Mouse (Mus musculus) spleen, adult 2 months (tissue): Measurements from ENCODE around the gene Fitm1. TPM values are rescaled to one million over a fixed set of nuclear protein-coding genes. Genes with fewer than 3 reads are reported as not detected.

ENCODE experiments used
- DNase-seq, 2 experiments: peaks; one replicate each; pipeline versions ENCODE4 v3.0.0 to v3.0.0-alpha.2; 2012 to 2021; ENCODE audit warnings: low spot score in 2 of 2, low read depth in 1 of 2
- H3K27ac ChIP-seq: fragments of 200-500 bp; 2 replicates; pipeline ENCODE4 v1.5.1; 2012; ENCODE audit warnings: low read length, inconsistent platforms; ENCODE audit not compliant: insufficient read depth
- H3K27me3 ChIP-seq: fragments of 200-500 bp; 2 replicates; pipeline ENCODE4 v1.6.1; 2012; ENCODE audit warnings: mild to moderate bottlenecking, moderate library complexity, low read length, inconsistent platforms; ENCODE audit not compliant: control insufficient read depth, insufficient read depth
- H3K36me3 ChIP-seq: fragments of 200-500 bp; 2 replicates; pipeline ENCODE4 v1.6.1; 2012; ENCODE audit warnings: mild to moderate bottlenecking, low read length, inconsistent platforms; ENCODE audit not compliant: control insufficient read depth, insufficient read depth
- H3K4me1 ChIP-seq: fragments of 200-500 bp; 2 replicates; pipeline ENCODE4 v1.6.1; 2011; ENCODE audit warnings: inconsistent platforms; ENCODE audit not compliant: control insufficient read depth, insufficient read depth, insufficient read length
- H3K4me3 ChIP-seq: fragments of 200-500 bp; 2 replicates; pipeline ENCODE4 v1.5.1; 2011; ENCODE audit warnings: mild to moderate bottlenecking, inconsistent platforms; ENCODE audit not compliant: insufficient read depth, insufficient read length; ENCODE audit errors: extremely low read depth
- CTCF ChIP-seq: fragments of 200-500 bp; IDR thresholded peaks from 2 replicates; pipeline ENCODE4 v1.5.1; 2011; ENCODE audit warnings: mild to moderate bottlenecking, inconsistent platforms; ENCODE audit not compliant: insufficient read depth, insufficient read length, insufficient replicate concordance; ENCODE audit errors: extremely low read depth
- POLR2A ChIP-seq: fragments of 200-500 bp; IDR thresholded peaks from 2 replicates; pipeline ENCODE4 v1.6.1; 2011; ENCODE audit warnings: low read depth, low read length, inconsistent platforms
- WGBS: fragments of 180-500 bp; shearing (Covaris S2); methylation state at CpG from one replicate; pipeline ENCODE4 v1.1.7; 2018; 5-methylcytosine and 5-hydroxymethylcytosine counted together
- polyA plus RNA-seq: library from polyadenylated mRNA; depleted of rRNA; stranded (reverse); fragments of >200 nt; gene quantifications from 2 replicates; pipeline ENCODE4 v1.2.3, GENCODE M21; 2012

Fitm1 gene
- polyA plus RNA-seq, 1 experiment, result 1.4 TPM

DNA sequence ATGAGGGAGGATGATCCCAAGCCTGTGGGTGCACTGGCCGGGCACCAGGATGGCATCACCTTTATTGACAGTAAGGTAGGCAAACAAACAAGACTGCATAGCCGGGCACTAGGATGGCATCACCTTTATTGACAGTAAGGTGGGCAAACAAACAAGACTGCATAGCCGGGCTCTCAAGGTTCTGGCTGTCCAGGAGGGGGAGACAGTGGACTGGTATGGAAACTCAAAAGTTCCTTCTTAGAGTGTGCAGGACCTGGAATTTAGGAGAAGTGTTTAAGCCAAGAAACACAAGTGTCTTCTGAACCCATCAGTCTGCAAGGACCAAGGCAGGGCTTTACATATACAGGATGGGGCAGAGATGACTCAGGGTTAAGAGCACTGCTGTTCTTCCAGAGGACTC is 9.7 kb upstream of the Fitm1 start:
- TF ChIP-seq CTCF (no peak), POLR2A (no peak)
- WGBS, result 87% methylated on average over 3 of the region's 3 CpGs
- no peak for DNase-seq
- Histone ChIP-seq H3K36me3 (peaks cover 42% of the 10 kb centered on the region), H3K27ac (no peak overlapping the region), H3K4me1 (peaks cover 5% of the 10 kb centered on the region; the same call in 1 of the 2 replicates), H3K27me3 (no peaks in the 10 kb centered on the region), H3K4me3 (no peak overlapping the region)

DNA sequence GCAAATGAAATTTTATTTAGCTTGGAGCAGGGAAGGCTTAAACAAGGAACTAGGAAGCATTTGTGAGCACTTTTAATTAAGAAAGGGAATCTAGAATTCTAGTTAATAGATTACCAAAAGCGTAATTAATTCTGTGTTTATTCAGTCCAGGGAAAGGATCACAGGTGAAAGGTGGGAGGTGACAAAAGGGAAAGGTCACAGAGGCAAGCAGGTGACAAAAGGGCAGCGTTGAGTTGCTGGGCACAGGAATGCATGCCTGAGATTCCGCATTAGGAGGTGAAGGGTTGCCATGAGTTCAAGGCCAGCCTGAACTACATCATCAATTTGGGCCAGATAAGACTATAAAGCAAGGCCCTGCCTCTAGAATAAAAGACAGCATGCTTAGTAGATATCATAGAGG is 7.9 kb upstream of the Fitm1 start:
- no peak overlapping the region for H3K27ac ChIP-seq
- DNase-seq, result no peak
- TF ChIP-seq CTCF, result no peak
- no peak for TF ChIP-seq POLR2A
- WGBS, result 94% methylated on average over 3 of the region's 3 CpGs
- H3K4me1 ChIP-seq, result no peaks in the 10 kb centered on the region
- H3K4me3 ChIP-seq, result no peak overlapping the region
- H3K36me3 ChIP-seq, result peaks cover 42% of the 10 kb centered on the region
- H3K27me3 ChIP-seq, result no peaks in the 10 kb centered on the region

DNA sequence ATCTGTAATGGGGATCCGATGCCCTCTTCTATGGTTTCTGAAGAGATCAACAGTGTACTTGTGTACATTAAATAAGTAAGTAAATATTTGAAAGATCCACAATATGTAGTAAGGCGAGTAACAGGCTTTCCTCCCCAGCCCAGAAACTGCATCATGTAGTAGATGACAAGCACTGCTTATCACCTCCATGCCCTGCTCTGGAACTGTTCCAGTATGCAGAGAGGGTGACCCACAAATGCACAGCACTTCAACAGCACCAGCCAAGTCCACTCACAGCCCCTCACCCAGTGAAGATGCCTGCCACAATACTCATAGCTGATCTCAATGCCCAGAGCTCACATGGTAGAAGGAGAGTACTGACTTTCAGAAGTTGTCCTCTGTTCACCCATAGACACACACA is 4.8 kb upstream of the Fitm1 start:
- H3K27ac ChIP-seq, result no peak overlapping the region
- no peak overlapping the region for H3K4me3 ChIP-seq
- H3K4me1 ChIP-seq, result no peaks in the 10 kb centered on the region
- peaks cover 31% of the 10 kb centered on the region for H3K36me3 ChIP-seq
- no peak for DNase-seq
- 80% methylated on average over 2 of the region's 2 CpGs for WGBS
- TF ChIP-seq POLR2A, result no peak
- no peak for TF ChIP-seq CTCF
- H3K27me3 ChIP-seq, result no peaks in the 10 kb centered on the region

DNA sequence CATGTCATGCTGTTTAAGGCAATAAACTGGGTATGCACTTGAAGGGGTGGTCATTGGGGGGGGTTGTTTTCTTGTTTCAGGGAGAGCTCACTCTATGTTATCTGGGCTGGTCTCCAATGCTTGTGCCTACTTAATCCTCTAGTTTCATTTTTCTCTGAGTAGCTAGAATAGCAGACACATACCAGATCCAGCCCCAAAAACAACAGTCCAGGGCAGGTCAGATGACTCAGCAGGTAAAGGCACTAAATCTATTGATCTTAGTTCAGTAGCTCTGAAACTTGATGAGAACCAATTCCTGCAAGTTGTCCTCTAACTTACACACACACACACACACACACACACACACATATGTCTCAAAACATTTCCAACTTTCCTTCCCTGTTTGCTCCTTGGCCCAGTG is 3.7 kb upstream of the Fitm1 start:
- Histone ChIP-seq H3K4me1 (no peaks in the 10 kb centered on the region), H3K27me3 (no peaks in the 10 kb centered on the region), H3K27ac (no peak overlapping the region), H3K36me3 (peaks cover 22% of the 10 kb centered on the region), H3K4me3 (no peak overlapping the region)
- TF ChIP-seq POLR2A, result no peak
- TF ChIP-seq CTCF, result no peak
- DNase-seq, result no peak

DNA sequence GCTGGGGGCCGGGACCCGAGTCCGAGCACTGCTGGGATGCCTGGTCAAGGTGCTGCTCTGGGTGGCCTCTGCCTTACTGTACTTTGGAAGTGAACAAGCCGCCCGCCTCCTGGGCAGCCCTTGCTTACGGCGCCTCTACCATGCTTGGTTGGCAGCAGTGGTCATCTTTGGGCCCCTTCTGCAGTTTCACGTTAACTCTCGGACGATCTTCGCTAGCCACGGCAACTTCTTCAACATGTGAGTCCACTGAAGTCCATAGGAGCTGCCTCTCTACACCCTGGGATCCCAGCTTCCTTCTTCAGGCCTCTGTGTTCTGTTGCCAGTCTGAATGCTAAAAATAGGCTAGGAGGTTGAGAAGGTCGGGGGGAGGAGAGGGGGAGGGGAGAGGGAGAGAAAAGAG is 294 bp downstream of the Fitm1 start:
- WGBS, result 73% methylated on average over 13 of the region's 13 CpGs
- H3K4me1 ChIP-seq, result peaks cover 3% of the 10 kb centered on the region; the same call in 1 of the 2 replicates

DNA sequence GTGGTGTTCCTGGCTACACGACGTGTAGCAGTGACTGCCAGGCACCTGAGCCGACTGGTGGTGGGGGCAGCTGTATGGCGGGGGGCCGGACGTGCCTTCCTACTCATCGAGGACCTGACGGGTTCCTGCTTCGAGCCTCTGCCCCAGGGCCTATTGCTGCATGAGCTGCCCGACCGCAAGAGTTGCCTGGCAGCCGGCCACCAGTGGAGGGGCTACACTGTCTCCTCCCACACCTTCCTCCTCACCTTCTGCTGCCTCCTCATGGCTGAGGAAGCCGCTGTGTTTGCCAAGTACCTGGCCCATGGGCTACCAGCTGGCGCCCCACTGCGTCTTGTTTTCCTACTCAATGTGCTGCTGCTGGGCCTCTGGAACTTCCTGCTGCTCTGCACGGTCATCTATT is 959 bp downstream of the Fitm1 start:
- Histone ChIP-seq H3K27me3 (no peaks in the 10 kb centered on the region), H3K27ac (no peak overlapping the region), H3K4me1 (peaks cover 3% of the 10 kb centered on the region; the same call in 1 of the 2 replicates), H3K36me3 (peaks cover 13% of the 10 kb centered on the region), H3K4me3 (no peak overlapping the region)
- TF ChIP-seq POLR2A (no peak), CTCF (no peak)
- 58% methylated on average over 16 of the region's 16 CpGs for WGBS
- DNase-seq, result no peak

More for the DNA sequence above, 294 bp downstream of the Fitm1 start:
- TF ChIP-seq POLR2A, result no peak
- no peak for DNase-seq
- Histone ChIP-seq H3K4me3 (no peak overlapping the region), H3K27me3 (no peaks in the 10 kb centered on the region), H3K27ac (no peak overlapping the region), H3K36me3 (peaks cover 7% of the 10 kb centered on the region)

DNA sequence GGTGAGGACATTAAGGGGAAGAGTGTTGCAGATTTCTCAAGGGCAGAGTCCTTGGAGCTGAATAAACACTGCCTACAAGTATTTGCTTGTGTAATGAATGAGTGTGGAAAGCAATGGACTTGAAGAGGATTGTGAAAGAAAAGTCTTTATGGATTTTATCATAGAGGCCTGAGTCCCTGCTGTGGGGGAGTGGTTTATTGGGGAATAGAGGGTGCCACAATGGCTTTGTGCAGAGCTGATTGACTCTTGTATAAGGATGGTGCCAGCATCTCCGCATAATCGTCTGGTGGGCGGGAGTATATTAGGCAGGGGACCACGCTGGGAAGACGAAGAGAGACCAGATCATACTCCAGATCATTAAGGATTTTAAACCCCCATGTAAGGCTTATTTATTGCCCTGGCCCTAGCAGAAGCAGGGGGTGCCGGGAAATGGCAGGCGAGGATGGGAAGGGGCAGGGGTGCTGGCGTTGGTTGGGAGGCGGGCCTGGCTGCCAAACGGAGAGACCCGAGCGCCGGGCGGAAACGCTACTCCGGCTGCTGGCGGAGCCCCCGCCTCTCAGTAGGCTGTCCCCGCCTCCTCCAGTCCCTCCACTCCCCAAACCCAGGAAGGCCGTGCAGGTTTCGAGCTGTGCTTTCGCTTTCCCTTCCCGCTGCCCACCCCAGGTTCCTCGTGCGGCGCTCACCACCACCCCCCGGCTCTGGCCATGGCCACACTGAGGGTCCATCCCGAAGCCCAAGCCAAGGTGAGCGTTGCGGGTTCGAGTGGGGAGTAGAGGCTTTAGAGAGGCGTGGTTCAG is 2.7 kb downstream of the Fitm1 start, which contains the start of gene Psme1:
Gene Psme1, plus strand, starts transcription at position 253 of the 797 bp plus-strand sequence.
- Histone ChIP-seq H3K4me3 (peak within 1 kb of the TSS; percentile 83), H3K27me3 (no peaks in the 10 kb centered on the region), H3K4me1 (peaks cover 3% of the 10 kb centered on the region; the same call in 1 of the 2 replicates), H3K27ac (peak within 1 kb of the TSS; percentile 91), H3K36me3 (peaks cover 20% of the 10 kb centered on the region)
- no peak for TF ChIP-seq CTCF
- peak; percentile 54; the same call in 1 of the 2 replicates for TF ChIP-seq POLR2A
- DNase-seq, result peak; percentile 50 to 86
- 1% methylated on average over 30 of the region's 32 CpGs for WGBS
